Mouse (Mus musculus) left cerebral cortex, adult 2 months (tissue): ENCODE results near the gene Maml1. TPM values are rescaled to one million over a fixed set of nuclear protein-coding genes. Genes with fewer than 3 reads are reported as not detected.
A peak's percentile ranks its signal among the peaks of the same experiment; 100 is the strongest.

ENCODE experiments used
- DNase-seq, 2 experiments: peaks; one replicate each; pipeline ENCODE4 v3.0.0; 2021 to 2022; ENCODE audit warnings: low spot score in 2 of 2, mixed read lengths in 1 of 2; ENCODE audit errors: extremely low spot score in 1 of 2
- H3K27ac ChIP-seq: fragments of 200-600 bp; 2 replicates; pipeline ENCODE4 v1.8.1; 2022
- H3K4me3 ChIP-seq: fragments of 200-600 bp; 2 replicates; pipeline ENCODE4 v1.8.1; 2022
- CTCF ChIP-seq: fragments of 200-600 bp; IDR thresholded peaks from 2 replicates; pipeline ENCODE4 v1.8.1; 2022; ENCODE audit warnings: antibody characterized with exemption, mild to moderate bottlenecking, moderate library complexity
- intact Hi-C: fragments of 180-260 bp; cut with DNase I; formaldehyde crosslinking; loops from one replicate; pipeline ENCODE4 v1.15.1; 2025
- microRNA-seq, 2 experiments: library from miRNA; unstranded; fragments of <30 nt; microRNA quantifications; one replicate each; pipeline ENCODE4 v1.2.0; 2021
- total RNA-seq, 2 experiments: library from RNA; stranded (reverse); gene quantifications; 2 replicates each; pipeline ENCODE4 v1.2.3; 2021

The Maml1 gene
- total RNA-seq, 2 experiments from 2014 or later = 11.1 to 11.5 TPM

GRCm38 (mm10) chr11:50212848-50213758 lies 79.0 kb downstream of the Maml1 start:
- peak overlapping the region; percentile 26 for H3K4me3 ChIP-seq
- DNase-seq = peak in 1 of 2 experiments; percentile 60
- H3K27ac ChIP-seq = peak overlapping the region; percentile 50
- no peak for TF ChIP-seq CTCF
- intact Hi-C loops = no loop called here

GRCm38 (mm10) chr11:50212060-50212739 lies 79.9 kb downstream of the Maml1 start:
- TF ChIP-seq CTCF = no peak
- peak overlapping the region; percentile 50 for H3K27ac ChIP-seq
- intact Hi-C loops = no loop called here
- peak overlapping the region; percentile 26; the same call in 1 of the 2 replicates for H3K4me3 ChIP-seq
- no peak for DNase-seq

GRCm38 (mm10) chr11:50211322-50212059 lies 80.6 kb downstream of the Maml1 start:
- peak overlapping the region; percentile 92 for H3K4me3 ChIP-seq
- H3K27ac ChIP-seq = peak overlapping the region; percentile 100
- no peak for DNase-seq
- intact Hi-C loops = loop anchor here (2.0 kb wide), 1 partner anchor 13 kb away; no protein-coding TSS in a partner anchor
- no peak for TF ChIP-seq CTCF

GRCm38 (mm10) chr11:50210505-50211151 lies 81.5 kb downstream of the Maml1 start, which contains the start of the genes Sqstm1 and Mgat4b:
Sqstm1 (minus strand) TSS chr11:50210827.
Mgat4b (plus strand) TSS chr11:50210890.
- H3K27ac ChIP-seq = peak within 1 kb of the TSS; percentile 100
- intact Hi-C loops = loop anchor here (2.0 kb wide), 1 partner anchor 14 kb away; no protein-coding TSS in a partner anchor
- H3K4me3 ChIP-seq = peak within 1 kb of the TSS; percentile 92
- TF ChIP-seq CTCF = no peak; the same call in 1 of the 2 replicates
- DNase-seq = peak; percentile 86 to 87

- intact Hi-C loops = loop anchor here (2.0 kb wide), 1 partner anchor 15 kb away; no protein-coding TSS in a partner anchor
- TF ChIP-seq CTCF = no peak
- Histone ChIP-seq H3K27ac (peak overlapping the region; percentile 100), H3K4me3 (peak overlapping the region; percentile 92)
- DNase-seq = peak; percentile 75 to 86
Measured at GRCm38 (mm10) chr11:50210101-50210504, 82.0 kb downstream of the Maml1 start.

- no peak overlapping the region for H3K27ac ChIP-seq
- H3K4me3 ChIP-seq = peak overlapping the region; percentile 27
- intact Hi-C loops = no loop called here
- no peak for TF ChIP-seq CTCF
- DNase-seq = no peak
Measured at GRCm38 (mm10) chr11:50208039-50208438, 84.1 kb downstream of the Maml1 start.

- intact Hi-C loops = no loop called here
- Histone ChIP-seq H3K4me3 (no peak overlapping the region), H3K27ac (no peak overlapping the region)
- no peak for TF ChIP-seq CTCF
- DNase-seq = no peak
Measured at GRCm38 (mm10) chr11:50207344-50207743, 84.8 kb downstream of the Maml1 start.

- H3K27ac ChIP-seq = no peak overlapping the region
- DNase-seq = no peak
- TF ChIP-seq CTCF = no peak
- H3K4me3 ChIP-seq = no peak overlapping the region
- intact Hi-C loops = no loop called here
Measured at GRCm38 (mm10) chr11:50206037-50206436, 86.1 kb downstream of the Maml1 start.

Small RNA genes lying within 50 kb of the gene (microRNA-seq; reads per million reads assigned to microRNA genes)
- gene Mir6919 = 1.2 to 2.2 reads per million in 2 experiments

Other genes starting within 250 kb of the Maml1 start
- 100 to 1,000 TPM; 118 to 124 TPM for gene Tbc1d9b, start 160.9 kb downstream of the Maml1 start, total RNA-seq
- gene Mrnip, start 117.9 kb downstream of the Maml1 start, total RNA-seq = 10 to 100 TPM; 13.3 to 14.2 TPM
- gene Sqstm1, start 81.5 kb downstream of the Maml1 start, total RNA-seq = 100 to 1,000 TPM; 474 to 490 TPM
- gene Mgat4b, start 81.4 kb downstream of the Maml1 start, total RNA-seq = 10 to 100 TPM; 63.1 to 67.0 TPM
- gene Ltc4s, start 53.7 kb downstream of the Maml1 start, total RNA-seq = 1 to 10 TPM; 5.9 to 8.7 TPM
- 100 to 1,000 TPM; 387 to 418 TPM for gene Canx, start 33.4 kb upstream of the Maml1 start, total RNA-seq
- gene Cby3, start 62.2 kb upstream of the Maml1 start, total RNA-seq = not detected
- gene Hnrnph1, start 84.7 kb upstream of the Maml1 start, total RNA-seq = 100 to 1,000 TPM; 272 to 274 TPM
- gene Rufy1, start 138.8 kb upstream of the Maml1 start, total RNA-seq = 10 to 100 TPM; 26.2 to 27.0 TPM